Mouse (Mus musculus): ENCODE results near the gene Prdm1. TPM values are rescaled to one million over a fixed set of nuclear protein-coding genes. Genes with fewer than 3 reads are reported as not detected.
A peak's percentile ranks its signal among the peaks of the same experiment; 100 is the strongest.

Prdm1 gene
- 1.4 and 1.8 TPM in 2 replicates for polyA plus RNA-seq (2012; rRNA removed)

GRCm38 (mm10) chr10:44528291-44529082 is at the start of gene Prdm1:
Prdm1 (minus strand) TSS chr10:44528501.
- no peak for DNase-seq (ENCODE audit: low spot score)

- no peak for DNase-seq (ENCODE audit: low spot score)
Observed at GRCm38 (mm10) chr10:44565971-44566370, 37.7 kb upstream of the Prdm1 start.

- DNase-seq (ENCODE audit: low spot score), result no peak
Observed at GRCm38 (mm10) chr10:44565109-44565508, 36.8 kb upstream of the Prdm1 start.

- DNase-seq (ENCODE audit: low spot score), result no peak
Observed at GRCm38 (mm10) chr10:44556845-44557244, 28.5 kb upstream of the Prdm1 start.

GRCm38 (mm10) chr10:44555317-44555716 is 27.0 kb upstream of the Prdm1 start:
- DNase-seq (ENCODE audit: low spot score), result no peak

GRCm38 (mm10) chr10:44553648-44554047 is 25.3 kb upstream of the Prdm1 start:
- no peak for DNase-seq (ENCODE audit: low spot score)

GRCm38 (mm10) chr10:44539033-44539578 is 10.8 kb upstream of the Prdm1 start:
- no peak for DNase-seq (ENCODE audit: low spot score)

GRCm38 (mm10) chr10:44538137-44538536 is 9.8 kb upstream of the Prdm1 start:
- no peak for DNase-seq (ENCODE audit: low spot score)

- DNase-seq (ENCODE audit: low spot score), result no peak
Observed at GRCm38 (mm10) chr10:44530067-44530360, 1.7 kb upstream of the Prdm1 start.

GRCm38 (mm10) chr10:44529218-44530066 is 1.1 kb upstream of the Prdm1 start:
- DNase-seq (ENCODE audit: low spot score), result peak; percentile 72

- DNase-seq (ENCODE audit: low spot score), result no peak
Observed at GRCm38 (mm10) chr10:44527651-44528050, 650 bp downstream of the Prdm1 start.

- DNase-seq (ENCODE audit: low spot score), result no peak
Observed at GRCm38 (mm10) chr10:44526751-44527591, 1.3 kb downstream of the Prdm1 start.

- no peak for DNase-seq (ENCODE audit: low spot score)
Observed at GRCm38 (mm10) chr10:44520189-44520588, 8.1 kb downstream of the Prdm1 start.

GRCm38 (mm10) chr10:44518631-44519030 is 9.7 kb downstream of the Prdm1 start:
- DNase-seq (ENCODE audit: low spot score), result no peak

- DNase-seq (ENCODE audit: low spot score), result no peak
Observed at GRCm38 (mm10) chr10:44513108-44513507, 15.2 kb downstream of the Prdm1 start.

- no peak for DNase-seq (ENCODE audit: low spot score)
Observed at GRCm38 (mm10) chr10:44511029-44511428, 17.3 kb downstream of the Prdm1 start.

GRCm38 (mm10) chr10:44508649-44509048 is 19.7 kb downstream of the Prdm1 start:
- DNase-seq (ENCODE audit: low spot score), result no peak

- DNase-seq (ENCODE audit: low spot score), result no peak
Observed at GRCm38 (mm10) chr10:44507984-44508383, 20.3 kb downstream of the Prdm1 start.

GRCm38 (mm10) chr10:44502891-44503290 is 25.4 kb downstream of the Prdm1 start:
- no peak for DNase-seq (ENCODE audit: low spot score)

- no peak for DNase-seq (ENCODE audit: low spot score)
Observed at GRCm38 (mm10) chr10:44499897-44500519, 28.3 kb downstream of the Prdm1 start.

- no peak for DNase-seq (ENCODE audit: low spot score)
Observed at GRCm38 (mm10) chr10:44493818-44494492, 34.3 kb downstream of the Prdm1 start.

Measured in urinary bladder, adult 2 months (tissue).